Mouse (Mus musculus): ENCODE measurements around the gene Gm281.
"Not testable (repeated sequence)": the region's sequence is repeated elsewhere in the genome, so short reads cannot be mapped to it uniquely, and the experiment has no call there.

Gene Gm281

GRCm38 (mm10) chr14:13914387-13915082 is at the start of gene Gm281:
TSS of gene Gm281 (minus strand) at chr14:13914478.
- no peak for DNase-seq

GRCm38 (mm10) chr14:13963527-13963926 is 49.2 kb upstream of the Gm281 start:
- DNase-seq: no peak

GRCm38 (mm10) chr14:13962476-13962875 is 48.2 kb upstream of the Gm281 start:
- no peak for DNase-seq

GRCm38 (mm10) chr14:13961401-13962112 is 47.3 kb upstream of the Gm281 start, which contains the start of the genes Atxn7 and Thoc7:
TSS of gene Atxn7 (plus strand) at chr14:13961440.
TSS of gene Thoc7 (minus strand) at chr14:13961852.
- peak; percentile 41 for DNase-seq

GRCm38 (mm10) chr14:13960482-13961325 is 46.4 kb upstream of the Gm281 start:
- peak; percentile 68 for DNase-seq

GRCm38 (mm10) chr14:13960079-13960478 is 45.8 kb upstream of the Gm281 start:
- DNase-seq: peak; percentile 38

DNA sequence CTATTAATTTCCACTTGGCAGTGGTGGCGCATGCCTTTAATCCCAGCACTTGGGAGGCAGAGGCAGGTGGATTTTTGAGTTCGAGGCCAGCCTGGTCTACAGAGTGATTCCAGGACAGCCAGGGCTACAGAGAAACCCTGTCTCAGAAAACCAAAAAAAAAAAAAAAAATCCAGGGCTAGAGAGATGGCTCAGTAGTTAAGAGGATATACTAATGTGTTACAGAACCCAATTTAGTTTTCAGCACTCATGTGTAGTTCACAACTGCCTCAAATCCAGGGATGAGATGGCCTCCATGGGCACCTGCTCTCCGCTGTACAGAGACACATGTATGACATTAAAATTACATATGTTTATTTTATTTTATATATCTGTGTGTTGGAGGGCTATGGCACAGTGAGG is 37.9 kb upstream of the Gm281 start:
- not testable (repeated sequence) for DNase-seq

DNA sequence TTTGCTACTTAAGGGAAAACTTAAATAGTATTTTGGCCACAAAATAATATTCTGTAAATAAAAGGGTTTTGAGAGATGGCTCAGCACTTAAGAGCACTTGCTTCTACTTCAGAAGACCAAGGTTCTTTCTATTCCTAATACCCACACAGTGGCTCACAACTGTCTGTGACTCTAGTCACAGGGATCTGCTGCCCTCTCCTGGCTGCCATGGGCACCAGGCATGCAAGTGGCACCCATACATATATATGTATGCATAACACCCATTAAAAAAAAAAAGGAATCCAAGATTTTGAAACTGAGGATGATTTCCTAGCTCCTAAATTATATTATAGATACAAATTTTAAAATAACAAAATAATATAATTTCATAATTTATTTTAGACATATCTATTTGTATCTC is 36.1 kb upstream of the Gm281 start:
- peak; percentile 58 for DNase-seq

GRCm38 (mm10) chr14:13948345-13948744 is 34.1 kb upstream of the Gm281 start:
- no peak for DNase-seq

- no peak for DNase-seq
Measured at GRCm38 (mm10) chr14:13944686-13945085, 30.4 kb upstream of the Gm281 start.

- DNase-seq: no peak
Measured at GRCm38 (mm10) chr14:13934052-13934371, 19.7 kb upstream of the Gm281 start.

DNA sequence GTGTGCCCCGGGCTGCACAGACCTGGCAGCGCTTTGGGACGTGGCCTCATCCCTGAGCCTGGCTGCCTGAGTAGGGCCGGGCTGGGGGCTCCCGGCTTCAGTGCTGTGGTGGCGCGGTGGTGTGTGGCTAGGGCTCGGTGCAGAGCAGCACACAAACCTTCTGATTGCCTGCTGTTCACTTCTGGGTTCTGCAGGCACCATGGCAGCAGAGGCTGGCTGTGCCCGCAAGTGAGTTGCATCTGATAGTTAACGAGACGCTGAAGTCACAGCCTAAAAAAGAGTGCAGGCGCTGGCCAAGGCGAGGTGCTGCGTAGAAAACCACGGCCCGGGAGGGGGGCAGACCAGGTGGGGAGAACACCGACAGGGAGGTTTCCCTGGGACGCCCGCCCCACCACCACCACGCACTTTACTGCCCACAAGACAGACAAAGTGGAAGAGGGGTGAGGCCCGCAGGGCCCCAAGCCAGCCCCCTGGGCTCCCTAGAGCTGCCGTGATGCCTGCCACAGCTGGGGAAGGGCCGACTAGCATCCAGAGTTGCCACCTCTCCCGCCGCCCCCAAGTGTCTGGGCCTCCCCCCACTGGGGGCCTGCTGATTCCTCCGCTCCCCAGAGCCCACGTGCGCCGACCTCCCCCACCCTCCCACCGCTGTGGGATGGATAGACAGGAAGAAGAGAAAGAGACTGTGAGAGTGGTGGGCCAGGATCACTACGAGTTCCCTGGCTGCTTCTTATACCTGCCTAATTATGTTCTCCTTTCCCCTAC is 19.2 kb upstream of the Gm281 start:
- DNase-seq: no peak

- DNase-seq: peak; percentile 56
Measured at GRCm38 (mm10) chr14:13917630-13918029, 3.4 kb upstream of the Gm281 start.

GRCm38 (mm10) chr14:13917208-13917607 is 2.9 kb upstream of the Gm281 start:
- DNase-seq: no peak

GRCm38 (mm10) chr14:13915207-13915606 is 929 bp upstream of the Gm281 start:
- DNase-seq: no peak

DNA sequence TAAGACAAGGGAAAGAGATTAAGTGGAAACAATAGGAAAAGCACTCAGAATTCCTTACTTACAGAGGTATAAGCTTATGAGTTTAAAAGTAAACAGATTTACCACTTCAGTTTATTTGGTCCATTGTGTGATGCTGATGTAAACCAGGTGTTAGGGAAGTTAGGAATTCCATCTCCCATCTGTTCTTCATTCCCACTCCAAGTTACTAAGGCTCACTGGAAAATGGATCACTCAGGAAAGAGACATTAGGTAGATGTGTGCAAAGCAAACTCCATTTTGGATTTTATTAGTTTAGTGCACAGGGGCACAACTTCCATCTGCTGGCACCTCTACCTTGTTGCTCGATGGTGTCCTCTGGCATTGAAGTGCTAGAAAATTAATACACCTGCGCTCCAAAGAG is 4.1 kb downstream of the Gm281 start:
- no peak for DNase-seq

DNA sequence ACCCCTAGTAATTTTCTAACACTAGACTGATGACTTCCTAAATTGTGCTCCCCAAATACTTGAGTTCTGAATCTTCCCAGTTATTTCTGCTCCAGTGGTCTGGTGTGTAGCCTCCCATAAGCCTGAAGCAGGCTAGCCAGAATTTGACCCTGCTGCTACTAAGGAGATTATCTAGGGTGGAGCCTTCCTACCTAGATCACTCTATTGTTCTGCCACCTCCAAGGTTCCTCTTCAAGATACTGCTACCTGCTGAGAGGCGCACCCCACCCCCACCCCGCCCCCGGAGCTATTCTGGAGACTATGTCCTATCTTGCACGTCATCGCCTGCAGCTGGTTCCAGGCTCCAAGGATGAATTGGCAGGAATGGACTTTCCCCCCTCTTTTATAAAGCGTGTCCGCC is 7.1 kb downstream of the Gm281 start:
- DNase-seq: no peak

GRCm38 (mm10) chr14:13906461-13906860 is 7.8 kb downstream of the Gm281 start:
- DNase-seq: no peak

GRCm38 (mm10) chr14:13901611-13902067 is 12.6 kb downstream of the Gm281 start:
- peak; percentile 32 for DNase-seq

GRCm38 (mm10) chr14:13895198-13895597 is 19.1 kb downstream of the Gm281 start:
- DNase-seq: no peak

GRCm38 (mm10) chr14:13893748-13894147 is 20.5 kb downstream of the Gm281 start:
- DNase-seq: no peak

DNA sequence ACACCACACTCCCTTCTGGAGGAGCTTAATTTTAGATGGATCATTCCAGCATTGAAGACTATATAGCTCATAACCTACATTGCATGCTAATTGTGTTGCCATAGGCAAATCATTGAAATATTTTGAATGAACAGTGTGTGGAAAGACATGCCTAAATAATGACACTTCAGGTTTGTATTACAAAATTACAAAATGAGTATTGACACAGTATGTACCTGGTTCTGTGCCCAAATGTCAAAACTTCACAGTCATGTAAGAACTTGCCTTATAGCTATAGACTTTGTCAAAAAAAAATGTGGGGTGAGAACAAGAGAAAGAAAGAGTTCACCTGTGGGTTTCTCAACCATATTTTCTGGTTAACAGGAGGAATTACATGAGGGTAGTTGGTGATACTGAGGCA is 52.9 kb downstream of the Gm281 start:
- no peak for DNase-seq
